Mouse (Mus musculus): ENCODE results near the gene Fstl5.

DNA sequence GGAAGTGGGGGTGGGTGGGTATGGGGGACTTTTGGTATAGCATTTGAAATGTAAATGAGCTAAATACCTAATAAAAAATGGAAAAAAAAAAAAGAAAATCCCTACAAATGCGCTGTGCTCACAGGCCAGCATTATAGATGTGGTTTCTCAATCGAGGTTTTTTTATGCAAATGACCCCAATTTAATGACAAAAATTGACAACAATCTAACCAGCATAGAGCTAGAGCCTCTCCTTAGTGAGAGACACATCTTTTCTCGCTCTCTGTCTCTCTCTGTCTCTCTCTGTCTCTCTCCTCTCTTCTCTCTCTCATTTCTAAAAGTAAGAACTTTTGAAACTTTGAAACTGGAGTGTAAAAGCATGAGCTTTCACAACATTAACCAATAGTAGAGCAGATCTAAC, 498.4 kb downstream of the Fstl5 start:
- TF ChIP-seq CTCF (IDR thresholded peaks at IDR 0.05; ENCODE audit: low read depth) (no peak), EP300 (IDR thresholded peaks at IDR 0.05; ENCODE audit: low read depth) (no peak)

Measured in heart, postnatal 0 days (tissue).